Mouse (Mus musculus) urinary bladder, postnatal 25 days (tissue): Measurements from ENCODE around the gene Gm38655.
"Not testable (repeated sequence)": the region's sequence is repeated elsewhere in the genome, so short reads cannot be mapped to it uniquely, and the experiment has no call there.

Source experiments
- DNase-seq: peaks from one replicate; pipeline ENCODE4 v3.0.0; 2022; ENCODE audit warnings: low spot score

The Gm38655 gene

DNA sequence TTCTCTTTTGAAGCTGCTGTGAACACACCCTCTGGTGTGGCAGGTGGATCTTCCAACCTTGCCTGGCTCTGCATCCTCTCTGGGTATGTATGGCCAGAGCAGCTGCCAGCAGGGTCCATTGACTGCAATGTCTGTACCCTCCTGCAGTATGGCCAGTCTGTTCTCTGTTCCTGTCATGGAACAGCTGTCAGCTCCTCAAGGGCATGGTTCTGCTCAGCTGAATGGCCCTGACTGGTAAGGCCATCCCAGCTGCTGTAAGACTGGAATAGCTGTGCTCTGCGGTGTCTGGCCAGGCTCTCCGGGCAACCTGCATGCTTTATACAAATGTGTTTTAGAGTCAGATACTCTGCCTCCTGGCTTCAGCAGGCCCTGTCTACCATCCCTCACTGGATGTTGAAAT lies 5.6 kb downstream of the Gm38655 start:
- DNase-seq, result no peak

DNA sequence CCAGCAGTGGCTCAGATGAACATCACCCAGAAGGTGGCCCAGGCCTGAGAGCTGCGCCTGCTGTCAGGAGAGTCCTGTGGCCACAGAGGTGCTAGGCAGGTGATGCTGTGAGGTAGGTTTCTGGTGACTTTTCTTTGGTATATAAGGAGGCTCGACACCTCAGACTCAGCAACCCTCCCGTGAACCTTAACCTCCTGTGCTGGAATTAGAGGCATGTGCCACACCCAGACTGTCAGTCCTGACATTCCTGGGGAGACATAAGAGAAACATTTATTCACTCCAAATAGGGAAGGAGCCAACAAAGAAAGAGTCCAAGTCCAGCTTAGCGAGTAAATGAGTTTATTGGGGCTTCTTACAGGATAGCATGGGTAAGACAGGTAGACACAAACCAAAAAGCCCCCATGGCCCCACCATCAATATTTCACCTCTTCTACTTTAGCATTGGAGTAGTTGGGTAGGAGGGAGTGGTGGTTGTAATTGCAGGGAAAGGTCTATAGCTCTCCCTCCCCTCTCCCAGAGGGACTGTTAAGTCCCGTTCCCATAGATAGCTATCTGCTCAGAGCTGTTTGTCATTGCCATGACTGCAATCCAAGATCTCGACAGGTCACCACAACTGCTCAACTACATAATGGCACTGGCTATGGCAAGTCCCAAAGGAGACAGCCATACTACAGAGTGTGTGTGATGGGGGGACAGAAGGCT lies 9.2 kb downstream of the Gm38655 start:
- DNase-seq, result no peak

DNA sequence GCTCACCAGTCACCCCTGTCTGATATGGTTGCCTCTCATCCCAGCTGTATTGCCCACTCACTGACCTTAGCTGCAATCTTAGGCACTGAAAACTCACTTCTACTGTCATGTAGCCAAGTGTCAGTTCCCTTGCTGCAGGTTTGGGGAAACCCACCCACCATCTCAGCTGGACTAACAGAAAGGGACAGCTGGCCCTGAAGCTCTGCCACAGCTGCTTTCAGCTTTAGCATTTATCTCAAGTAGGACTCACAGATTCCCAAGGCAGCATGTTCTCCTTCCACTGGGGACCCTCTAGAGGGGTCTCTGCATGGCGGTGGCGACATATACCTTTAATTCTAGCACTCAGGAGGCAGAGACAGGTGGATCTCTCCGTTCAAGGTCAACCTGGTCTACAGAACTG lies 10.5 kb downstream of the Gm38655 start:
- no peak for DNase-seq

- no peak for DNase-seq
These were observed 11.9 kb downstream of the Gm38655 start for GRCm38 (mm10) chr17:25163387-25163786.

GRCm38 (mm10) chr17:25162161-25162560 lies 13.1 kb downstream of the Gm38655 start, which contains the start of gene Ccdc154:
TSS of gene Ccdc154 (plus strand) at chr17:25162461.
- no peak for DNase-seq

- no peak for DNase-seq
These were observed 35.3 kb downstream of the Gm38655 start for GRCm38 (mm10) chr17:25139960-25140359.

GRCm38 (mm10) chr17:25138803-25139202 lies 36.5 kb downstream of the Gm38655 start:
- DNase-seq, result no peak

- DNase-seq, result no peak
These were observed 39.6 kb downstream of the Gm38655 start for GRCm38 (mm10) chr17:25135622-25136021.

- DNase-seq, result peak; percentile 88
These were observed 42.0 kb downstream of the Gm38655 start, which contains the start of gene Clcn7 for GRCm38 (mm10) chr17:25133275-25133698. TSS of gene Clcn7 (plus strand) at chr17:25133391.

GRCm38 (mm10) chr17:25130060-25130459 lies 45.2 kb downstream of the Gm38655 start:
- DNase-seq, result no peak

DNA sequence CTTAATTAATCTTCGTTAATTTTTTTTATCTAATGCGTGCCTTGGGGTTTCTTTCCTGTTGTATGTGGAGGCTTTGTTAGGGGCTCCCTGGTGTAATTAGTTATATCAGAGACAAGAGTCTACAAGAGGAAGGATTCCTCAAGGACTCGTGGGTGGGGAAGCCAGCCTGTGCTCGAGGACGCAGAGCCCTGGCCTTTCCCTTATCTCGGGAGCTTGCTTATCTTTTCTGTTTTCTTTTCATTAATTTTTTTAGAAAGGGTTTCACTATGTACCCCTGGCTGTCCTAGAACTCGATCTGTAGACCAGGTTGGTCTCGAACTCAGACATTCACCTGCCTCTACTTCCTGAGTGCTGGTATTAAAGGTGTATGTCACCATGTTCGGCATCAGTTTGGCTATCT lies 47.6 kb downstream of the Gm38655 start:
- DNase-seq, result no peak

- no peak for DNase-seq
These were observed 48.2 kb downstream of the Gm38655 start for GRCm38 (mm10) chr17:25127079-25127478.

DNA sequence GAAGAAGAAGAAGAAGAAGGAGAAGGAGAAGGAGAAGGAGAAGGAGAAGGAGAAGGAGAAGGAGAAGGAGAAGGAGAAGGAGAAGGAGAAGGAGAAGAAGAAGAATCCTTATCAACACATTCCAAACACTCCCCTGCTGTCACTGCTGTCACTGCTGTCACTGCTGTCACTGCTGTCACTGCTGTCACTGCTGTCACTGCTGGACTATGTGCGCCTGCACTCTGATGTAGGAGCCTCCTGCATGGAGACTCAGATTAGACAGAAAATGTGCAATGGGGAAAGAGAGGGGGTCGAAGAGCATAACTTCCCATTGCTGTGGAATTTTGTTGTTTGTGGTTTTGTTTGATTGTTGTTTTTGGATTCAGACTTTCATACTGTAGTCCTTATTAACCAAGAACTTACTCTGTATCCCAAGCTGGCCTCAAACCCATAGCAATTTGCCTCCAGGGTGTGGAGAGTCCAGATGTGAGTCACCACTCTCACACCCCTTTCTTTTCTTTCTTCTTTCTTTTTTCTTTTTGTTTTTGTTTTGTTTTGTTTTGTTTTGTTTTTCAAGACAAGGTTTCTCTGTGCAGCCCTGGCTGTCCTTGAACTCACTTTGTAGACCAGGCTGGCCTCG lies 49.7 kb downstream of the Gm38655 start:
- DNase-seq, result not testable (repeated sequence)

GRCm38 (mm10) chr17:25123979-25124378 lies 51.3 kb downstream of the Gm38655 start:
- DNase-seq, result no peak
